Mouse (Mus musculus): ENCODE data around the gene Gm20920. TPM values are rescaled to one million over a fixed set of nuclear protein-coding genes. Genes with fewer than 3 reads are reported as not detected.
"Not testable (repeated sequence)": the region's sequence is repeated elsewhere in the genome, so short reads cannot be mapped to it uniquely, and the experiment has no call there.

Gm20920 gene
- polyA plus RNA-seq (2014; fragmentation: Nextera tagmentation; extraction: Ambion mirVana) = not detected in 2 replicates

GRCm38 (mm10) chrY:51851820-51852219 lies at the start of gene Gm20920:
Gene Gm20920 (plus strand): TSS chrY:51852120.
- H3K27ac ChIP-seq (ENCODE audit: low read depth, low read length); H3K36me3 ChIP-seq (ENCODE audit: control insufficient read depth, insufficient read depth, low read length); H3K27me3 ChIP-seq (replicated peaks; ENCODE audit: control insufficient read depth, insufficient read depth, low read length); H3K9ac ChIP-seq (ENCODE audit: low read length); DNase-seq (ENCODE audit: low spot score); ATAC-seq; H3K4me2 ChIP-seq (ENCODE audit: low read length); H3K4me1 ChIP-seq (ENCODE audit: control insufficient read depth, insufficient read depth, low read length); H3K9me3 ChIP-seq (replicated peaks; ENCODE audit: control insufficient read depth, low read length); H3K4me3 ChIP-seq (ENCODE audit: low read depth, low read length): not testable (repeated sequence)
- WGBS = no CpG with 5 or more reads among the region's 6 CpGs
